Mouse (Mus musculus) heart, embryonic 11.5 days (tissue): ENCODE measurements around the gene Rpl23a. TPM values are rescaled to one million over a fixed set of nuclear protein-coding genes. Genes with fewer than 3 reads are reported as not detected.
A peak's percentile ranks its signal among the peaks of the same experiment; 100 is the strongest.

Source experiments
- ATAC-seq: fragments of 200-750 bp; cut with Nextera tagmentation; replicated peaks from 2 replicates; pipeline ENCODE4 v1.8.0; 2017; ENCODE audit warnings: moderate library complexity; ENCODE audit not compliant: insufficient number of reproducible peaks, low FRiP score, low TSS enrichment
- H3K27ac ChIP-seq: fragments of 300-500 bp; sonication (generic); 2 replicates; pipeline ENCODE4 v1.5.1; 2014; ENCODE audit warnings: mild to moderate bottlenecking, low read depth, low read length
- H3K27me3 ChIP-seq: fragments of 300-500 bp; sonication (generic); 2 replicates; pipeline ENCODE4 v1.6.1; 2014; ENCODE audit warnings: mild to moderate bottlenecking, low read length, mixed read lengths; ENCODE audit not compliant: control insufficient read depth, insufficient read depth
- H3K36me3 ChIP-seq: fragments of 300-500 bp; sonication (generic); 2 replicates; pipeline ENCODE4 v1.6.1; 2014; ENCODE audit warnings: mild to moderate bottlenecking, low read length, moderate library complexity, mixed read lengths; ENCODE audit not compliant: control insufficient read depth, insufficient read depth
- H3K4me1 ChIP-seq: fragments of 300-500 bp; sonication (generic); 2 replicates; pipeline ENCODE4 v1.6.1; 2014; ENCODE audit warnings: low read length; ENCODE audit not compliant: control insufficient read depth, insufficient read depth
- H3K4me2 ChIP-seq: fragments of 300-500 bp; sonication (generic); 2 replicates; pipeline ENCODE4 v1.6.1; 2014; ENCODE audit warnings: mild to moderate bottlenecking, moderate library complexity
- H3K4me3 ChIP-seq: fragments of 300-500 bp; sonication (generic); 2 replicates; pipeline ENCODE4 v1.5.1; 2014; ENCODE audit warnings: low read depth, low read length
- H3K9ac ChIP-seq: fragments of 300-500 bp; sonication (generic); 2 replicates; pipeline ENCODE4 v1.6.1; 2014; ENCODE audit warnings: mild to moderate bottlenecking, low read depth, low read length, moderate library complexity
- H3K9me3 ChIP-seq: fragments of 300-500 bp; sonication (generic); replicated peaks from 2 replicates; pipeline ENCODE4 v1.6.1; 2016; ENCODE audit warnings: low read length; ENCODE audit not compliant: control insufficient read depth
- WGBS: fragments of 180-500 bp; shearing (Covaris S2); extraction: QIAGEN DNeasy Blood & Tissue Kit; methylation state at CpG from one replicate; pipeline ENCODE4 v1.1.7; 2014; ENCODE audit not compliant: insufficient replicate concordance; 5-methylcytosine and 5-hydroxymethylcytosine counted together
- polyA plus RNA-seq: library from polyadenylated mRNA; unstranded; fragments of >200 nt; fragmentation: Nextera tagmentation; extraction: Ambion mirVana; gene quantifications from 2 replicates; pipeline ENCODE4 v1.2.1, GENCODE M21; 2014

The Rpl23a gene
- polyA plus RNA-seq, 1 experiment from 2014 or later: 1,178 TPM

GRCm38 (mm10) chr11:78172748-78173383, 10.5 kb downstream of the Rpl23a start:
- ATAC-seq: no peak
- no peak overlapping the region for H3K4me2 ChIP-seq
- WGBS: 82% methylated on average over 19 of the region's 19 CpGs
- no peak overlapping the region for H3K9ac ChIP-seq
- H3K27me3 ChIP-seq: no peaks in the 10 kb centered on the region
- H3K9me3 ChIP-seq: no peaks in the 10 kb centered on the region
- no peak overlapping the region for H3K27ac ChIP-seq
- H3K4me1 ChIP-seq: peaks cover 4% of the 10 kb centered on the region
- H3K36me3 ChIP-seq: no peaks in the 10 kb centered on the region
- H3K4me3 ChIP-seq: no peak overlapping the region

GRCm38 (mm10) chr11:78172034-78172747, 11.2 kb downstream of the Rpl23a start:
- H3K4me1 ChIP-seq: no peaks in the 10 kb centered on the region; the same call in 1 of the 2 replicates
- no peaks in the 10 kb centered on the region for H3K27me3 ChIP-seq
- H3K4me3 ChIP-seq: no peak overlapping the region
- H3K36me3 ChIP-seq: no peaks in the 10 kb centered on the region
- H3K9me3 ChIP-seq: no peaks in the 10 kb centered on the region
- no peak overlapping the region for H3K9ac ChIP-seq
- no peak for ATAC-seq
- no peak overlapping the region for H3K27ac ChIP-seq
- H3K4me2 ChIP-seq: no peak overlapping the region
- 73% methylated on average over 16 of the region's 16 CpGs for WGBS

GRCm38 (mm10) chr11:78171328-78171727, 12.1 kb downstream of the Rpl23a start:
- no peaks in the 10 kb centered on the region for H3K9me3 ChIP-seq
- 77% methylated on average over 4 of the region's 4 CpGs for WGBS
- H3K9ac ChIP-seq: no peak overlapping the region
- H3K27ac ChIP-seq: no peak overlapping the region
- H3K36me3 ChIP-seq: no peaks in the 10 kb centered on the region
- ATAC-seq: no peak
- H3K27me3 ChIP-seq: no peaks in the 10 kb centered on the region
- H3K4me1 ChIP-seq: 0 out of 2 replicates have a peak, but pooled peaks cover 4% of the 10 kb centered on the region
- H3K4me2 ChIP-seq: no peak overlapping the region
- no peak overlapping the region for H3K4me3 ChIP-seq

GRCm38 (mm10) chr11:78170306-78170705, 13.1 kb downstream of the Rpl23a start:
- no peaks in the 10 kb centered on the region for H3K27me3 ChIP-seq
- WGBS: 89% methylated on average over 15 of the region's 15 CpGs
- no peak overlapping the region for H3K27ac ChIP-seq
- no peak overlapping the region for H3K4me2 ChIP-seq
- no peaks in the 10 kb centered on the region for H3K9me3 ChIP-seq
- no peak overlapping the region for H3K9ac ChIP-seq
- H3K4me1 ChIP-seq: 0 out of 2 replicates have a peak, but pooled peaks cover 11% of the 10 kb centered on the region
- no peaks in the 10 kb centered on the region for H3K36me3 ChIP-seq
- no peak for ATAC-seq
- H3K4me3 ChIP-seq: no peak overlapping the region

GRCm38 (mm10) chr11:78168541-78169468, 14.6 kb downstream of the Rpl23a start:
- Histone ChIP-seq H3K4me1 (peaks cover 16% of the 10 kb centered on the region), H3K9ac (peak overlapping the region; percentile 39; the same call in 1 of the 2 replicates), H3K4me2 (peak overlapping the region; percentile 44), H3K27ac (no peak overlapping the region), H3K36me3 (no peaks in the 10 kb centered on the region), H3K4me3 (peak overlapping the region; percentile 6; the same call in 1 of the 2 replicates), H3K27me3 (no peaks in the 10 kb centered on the region), H3K9me3 (no peaks in the 10 kb centered on the region)
- no peak for ATAC-seq
- 47% methylated on average over 19 of the region's 19 CpGs for WGBS

- H3K27me3 ChIP-seq: no peaks in the 10 kb centered on the region
- no peaks in the 10 kb centered on the region for H3K36me3 ChIP-seq
- H3K4me2 ChIP-seq: peak overlapping the region; percentile 10; the same call in 1 of the 2 replicates
- ATAC-seq: no peak
- H3K4me1 ChIP-seq: peaks cover 30% of the 10 kb centered on the region
- no peaks in the 10 kb centered on the region for H3K9me3 ChIP-seq
- no peak overlapping the region for H3K9ac ChIP-seq
- no peak overlapping the region for H3K27ac ChIP-seq
- no peak overlapping the region for H3K4me3 ChIP-seq
- 89% methylated on average over 14 of the region's 14 CpGs for WGBS
Observed at GRCm38 (mm10) chr11:78167257-78167959, 16.0 kb downstream of the Rpl23a start.

- H3K36me3 ChIP-seq: 0 out of 2 replicates have a peak, but pooled peaks cover 5% of the 10 kb centered on the region
- peaks cover 35% of the 10 kb centered on the region for H3K4me1 ChIP-seq
- H3K9me3 ChIP-seq: no peaks in the 10 kb centered on the region
- no peak overlapping the region for H3K27ac ChIP-seq
- H3K4me3 ChIP-seq: no peak overlapping the region
- no peaks in the 10 kb centered on the region for H3K27me3 ChIP-seq
- no peak overlapping the region for H3K4me2 ChIP-seq
- 55% methylated on average over 6 of the region's 6 CpGs for WGBS
- ATAC-seq: no peak
- no peak overlapping the region for H3K9ac ChIP-seq
Observed at GRCm38 (mm10) chr11:78166640-78167039, 16.7 kb downstream of the Rpl23a start.

- Histone ChIP-seq H3K4me3 (peak overlapping the region; percentile 99), H3K27ac (peak overlapping the region; percentile 97), H3K4me2 (peak overlapping the region; percentile 96), H3K9ac (peak overlapping the region; percentile 73), H3K9me3 (no peaks in the 10 kb centered on the region), H3K4me1 (peaks cover 35% of the 10 kb centered on the region), H3K27me3 (no peaks in the 10 kb centered on the region), H3K36me3 (peaks cover 6% of the 10 kb centered on the region; the same call in 1 of the 2 replicates)
- ATAC-seq: no peak
- 42% methylated on average over 4 of the region's 4 CpGs for WGBS
Observed at GRCm38 (mm10) chr11:78166161-78166560, 17.2 kb downstream of the Rpl23a start.
